Comparison of ENCODE assay signal across 7 mouse cellular contexts in the genomic region with DNA sequence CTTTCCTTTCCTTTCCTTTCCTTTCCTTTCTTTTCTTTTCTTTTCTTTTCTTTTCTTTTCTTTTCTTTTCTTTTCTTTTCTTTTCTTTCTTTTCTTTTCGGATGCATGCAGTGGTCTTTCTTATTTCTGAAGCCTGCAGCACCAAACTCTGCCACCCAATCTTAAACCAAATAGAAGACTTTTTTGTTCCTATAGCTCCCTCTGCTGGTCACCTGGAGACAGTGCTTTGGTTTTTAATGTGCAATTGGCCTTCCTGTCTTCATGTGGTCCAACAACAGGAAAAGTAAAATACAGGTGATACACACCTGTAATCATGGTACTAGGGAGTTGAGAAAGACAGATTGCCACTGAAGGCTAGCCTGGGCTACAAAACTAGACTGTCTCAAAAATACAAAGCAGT.
DNase-seq lines count a peak whose midpoint lies in the region.

No protein-coding gene starts in this region.

- peak; percentile 20 to 27 for DNase-seq in kidney, postnatal 4 days
- no peak for DNase-seq in kidney, adult 11 months
- peak; percentile 67 for DNase-seq in MN1 (ENCODE audit: low spot score)
- DNase-seq in c-Kit-negative CD71-positive TER-119-positive erythroid progenitor cells, embryonic 14.5 days (ENCODE audit: low read depth, low spot score), result peak; percentile 16
- DNase-seq in lung, postnatal 25 days (ENCODE audit: low spot score), result peak; percentile 66
- DNase-seq in ovary, adult 18-20 months (ENCODE audit: low spot score), result no peak
- DNase-seq in urinary bladder, postnatal 25 days (ENCODE audit: low spot score), result no peak

Comparison
In these comparisons a context has a peak if more than half of its experiments do, and no peak if none do; other contexts are left out.
1. DNase-seq: peak in kidney, postnatal 4 days (2 of 2), MN1 (single experiment), c-Kit-negative CD71-positive TER-119-positive erythroid progenitor cells, embryonic 14.5 days (single experiment) and lung, postnatal 25 days (single experiment); none in kidney, adult 11 months (single experiment), ovary, adult 18-20 months (single experiment) and urinary bladder, postnatal 25 days (single experiment).